Mouse (Mus musculus) spleen, adult 12 weeks (tissue): ENCODE results near the gene Lman1l.
A peak's percentile ranks its signal among the peaks of the same experiment; 100 is the strongest.

Experiments used
- DNase-seq: peaks from one replicate; pipeline ENCODE4 v3.0.0; 2022; ENCODE audit warnings: low spot score

Lman1l gene

DNA sequence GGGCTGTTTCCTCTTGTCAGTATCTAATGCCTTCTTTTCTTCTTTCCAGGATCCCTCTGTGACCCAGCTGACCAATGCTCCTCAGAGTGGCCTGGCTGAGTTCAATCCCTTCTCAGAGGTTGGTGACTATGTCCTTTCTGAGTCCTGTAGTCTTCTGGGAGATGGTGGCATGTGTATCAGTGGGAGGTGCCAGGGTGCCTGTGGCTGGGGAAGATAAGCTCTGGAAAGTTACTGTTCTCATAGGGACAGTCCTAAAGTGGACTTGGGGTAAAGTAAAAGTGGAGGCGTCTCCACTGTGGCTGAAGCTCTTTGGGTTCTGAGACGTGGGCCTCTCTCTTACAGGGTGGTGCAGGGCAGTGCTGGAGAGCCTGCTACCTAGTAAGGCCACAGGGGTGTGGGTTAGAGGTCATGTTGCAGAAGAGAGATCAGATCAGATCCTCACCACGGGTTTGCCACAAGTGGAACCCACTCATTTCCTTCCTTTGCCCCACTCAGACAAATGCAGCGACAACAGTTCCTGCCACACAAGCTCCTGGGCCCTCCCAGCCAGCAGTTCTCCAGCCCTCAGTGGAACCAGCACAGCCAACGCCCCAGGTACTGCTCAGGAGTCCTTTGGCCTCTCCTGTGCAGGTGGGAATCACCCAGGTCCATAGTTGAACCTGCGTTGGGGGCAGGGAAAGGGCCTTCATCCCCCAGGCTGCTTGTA, 43.3 kb downstream of the Lman1l start:
- DNase-seq = no peak

DNA sequence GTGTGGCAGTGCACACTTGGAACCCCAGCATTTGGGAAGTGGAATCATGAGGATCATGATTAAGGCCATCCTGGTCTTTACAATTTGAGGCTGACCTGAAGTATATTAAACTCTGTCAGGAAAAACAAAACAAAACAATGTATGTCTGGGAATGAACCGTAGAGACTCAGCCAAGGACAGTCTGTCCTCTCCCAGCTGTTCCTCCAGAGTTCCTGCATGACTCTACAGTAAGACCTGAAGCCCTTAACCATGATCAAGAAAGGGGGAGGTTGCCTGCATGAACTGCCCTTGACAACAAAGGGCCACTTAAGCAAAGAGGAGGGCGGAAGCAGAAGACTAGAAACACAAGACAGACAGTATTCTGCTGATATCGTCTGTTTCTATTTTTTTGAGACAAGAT, 45.0 kb downstream of the Lman1l start:
- no peak for DNase-seq

DNA sequence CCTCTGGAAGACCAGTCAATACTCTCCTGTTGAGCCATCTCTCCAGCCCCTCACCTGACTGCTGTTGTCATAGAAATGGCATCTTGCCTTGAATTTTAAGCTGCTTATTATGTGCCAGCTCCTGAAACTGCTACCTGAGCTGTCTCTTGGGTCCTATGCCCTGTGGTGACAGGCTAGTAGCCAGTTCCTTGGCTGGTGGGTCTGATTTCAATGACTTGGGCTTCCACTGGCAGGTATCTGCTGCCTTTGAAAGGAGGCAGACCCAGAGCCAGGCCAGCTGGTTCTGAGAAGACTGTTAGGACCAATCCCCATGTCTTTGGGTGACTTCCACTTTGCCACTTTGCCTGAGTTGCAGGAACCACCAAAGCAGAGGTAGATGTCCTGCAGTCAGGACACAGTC, 46.2 kb downstream of the Lman1l start:
- no peak for DNase-seq

DNA sequence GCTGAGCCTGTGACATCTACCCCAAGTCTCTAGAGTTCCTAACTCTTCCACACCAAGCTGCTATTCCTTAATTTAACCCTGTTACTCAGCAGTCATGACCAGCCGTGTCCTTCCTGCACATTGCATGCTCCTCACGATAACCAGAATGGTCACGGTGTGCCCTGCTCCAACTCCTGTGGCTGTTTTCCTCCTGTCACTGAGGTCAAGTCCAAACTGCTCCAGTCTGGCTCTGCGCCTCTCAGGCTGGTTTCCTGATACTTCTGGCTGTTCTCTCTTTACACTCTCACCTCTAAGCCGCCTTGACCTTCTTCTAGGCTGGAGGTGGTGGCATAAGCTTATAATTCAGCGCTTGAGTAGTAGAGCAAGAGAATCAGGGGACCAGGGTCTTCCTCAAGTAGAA, 52.1 kb downstream of the Lman1l start:
- no peak for DNase-seq

DNA sequence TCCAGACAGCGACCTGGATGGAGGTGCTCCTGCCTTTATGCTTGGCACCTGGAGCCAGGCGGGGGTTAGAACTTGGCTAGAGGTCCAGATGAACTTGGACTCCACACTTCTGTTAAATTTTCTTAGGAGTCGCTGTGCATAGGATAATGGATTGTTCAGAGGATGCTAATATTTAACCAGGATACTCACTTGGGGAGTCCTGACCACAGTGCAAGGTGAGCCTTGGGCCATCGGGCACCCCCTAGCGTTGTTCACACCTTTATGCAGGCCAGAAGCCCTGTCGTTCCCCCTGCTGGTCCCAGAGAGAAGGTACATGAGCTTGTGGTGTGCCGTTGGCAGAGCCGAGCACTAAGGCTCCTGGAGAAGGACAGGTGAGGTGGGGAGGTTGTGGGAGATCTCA, 53.7 kb downstream of the Lman1l start:
- DNase-seq = no peak

DNA sequence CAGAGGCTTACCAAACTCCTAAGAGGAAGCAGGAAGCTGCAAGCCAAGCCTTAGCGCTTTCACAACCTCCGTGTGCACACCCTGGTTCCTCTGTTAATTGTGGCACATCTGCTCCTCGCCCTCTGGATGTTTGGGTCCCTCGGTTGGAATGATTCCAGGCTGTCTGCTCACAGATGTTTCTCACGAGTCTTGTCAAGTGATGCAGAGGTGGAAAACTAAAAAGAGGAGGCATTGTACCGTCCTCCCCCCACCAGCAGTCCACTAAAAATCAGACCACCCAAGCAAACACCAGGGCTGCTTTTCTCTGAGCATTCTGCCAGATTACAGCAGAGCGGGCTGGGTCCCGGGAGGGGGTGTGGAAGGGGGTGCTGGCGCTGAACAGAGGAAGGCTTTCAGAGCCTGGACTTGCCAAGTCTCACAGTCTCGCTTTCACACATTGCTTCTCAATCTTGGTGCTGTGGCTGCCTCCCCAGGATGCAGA, 54.8 kb downstream of the Lman1l start:
- no peak for DNase-seq

DNA sequence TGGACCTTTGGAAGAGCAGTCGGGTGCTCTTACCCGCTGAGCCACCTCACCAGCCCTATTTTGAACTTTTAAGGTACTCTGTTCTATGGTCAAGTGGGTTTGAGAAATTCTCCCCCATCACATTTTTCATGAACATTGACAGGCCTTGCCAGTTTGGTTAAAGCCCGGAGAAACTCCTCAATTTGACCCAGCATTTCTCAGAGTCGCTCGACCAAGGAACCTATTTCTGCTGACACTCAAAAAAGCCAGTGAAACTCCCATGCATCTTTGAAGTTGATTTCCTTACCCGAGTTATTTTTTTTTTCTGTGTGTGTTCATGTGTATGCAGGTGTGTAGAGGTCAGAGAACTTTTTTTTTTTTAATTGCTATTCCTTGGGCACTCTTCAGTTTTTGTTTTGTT, 56.0 kb downstream of the Lman1l start:
- DNase-seq = no peak

DNA sequence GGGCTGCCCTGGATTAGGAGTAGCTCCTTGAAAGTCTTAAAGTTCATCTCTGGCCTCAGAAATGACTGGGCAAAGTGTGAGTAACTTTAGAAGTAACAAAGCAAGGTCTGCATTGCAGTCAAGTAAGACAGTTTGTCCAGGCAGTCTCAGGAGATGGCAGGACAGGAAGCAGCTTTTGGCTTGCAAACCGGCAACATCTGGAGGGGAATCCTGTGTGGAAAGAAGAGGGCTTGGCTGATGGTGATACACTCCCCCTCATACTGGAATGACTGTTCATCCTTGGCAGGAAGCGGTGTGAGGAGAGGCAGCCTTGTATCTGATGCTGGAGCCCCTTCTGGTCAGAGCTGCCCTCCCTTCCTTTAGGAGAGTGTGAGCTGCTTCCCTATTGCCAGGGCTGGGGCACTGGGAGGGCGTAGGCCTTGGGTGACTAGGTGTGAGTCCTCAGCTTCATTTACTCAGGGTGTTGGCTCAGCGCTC, 57.6 kb downstream of the Lman1l start:
- DNase-seq = no peak

DNA sequence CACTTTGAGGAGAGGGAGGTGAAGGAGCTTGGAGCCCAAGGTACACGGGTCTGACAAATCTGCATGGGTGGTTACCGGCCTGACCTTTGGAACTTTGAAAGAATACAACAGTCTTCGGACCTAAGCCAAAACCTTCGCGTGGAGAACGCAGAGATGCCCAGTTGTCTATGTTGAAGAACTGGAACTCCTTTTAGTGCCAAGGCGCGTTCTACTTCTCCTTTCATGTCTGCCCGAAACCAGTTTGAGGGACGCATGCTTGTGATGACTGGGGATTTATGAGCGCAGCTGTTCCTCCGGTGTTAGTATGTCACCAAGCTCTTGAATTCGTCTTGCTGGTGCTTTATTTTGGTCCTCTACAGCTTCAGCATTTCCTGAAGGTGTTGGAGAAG, 58.9 kb downstream of the Lman1l start:
- DNase-seq = no peak

DNA sequence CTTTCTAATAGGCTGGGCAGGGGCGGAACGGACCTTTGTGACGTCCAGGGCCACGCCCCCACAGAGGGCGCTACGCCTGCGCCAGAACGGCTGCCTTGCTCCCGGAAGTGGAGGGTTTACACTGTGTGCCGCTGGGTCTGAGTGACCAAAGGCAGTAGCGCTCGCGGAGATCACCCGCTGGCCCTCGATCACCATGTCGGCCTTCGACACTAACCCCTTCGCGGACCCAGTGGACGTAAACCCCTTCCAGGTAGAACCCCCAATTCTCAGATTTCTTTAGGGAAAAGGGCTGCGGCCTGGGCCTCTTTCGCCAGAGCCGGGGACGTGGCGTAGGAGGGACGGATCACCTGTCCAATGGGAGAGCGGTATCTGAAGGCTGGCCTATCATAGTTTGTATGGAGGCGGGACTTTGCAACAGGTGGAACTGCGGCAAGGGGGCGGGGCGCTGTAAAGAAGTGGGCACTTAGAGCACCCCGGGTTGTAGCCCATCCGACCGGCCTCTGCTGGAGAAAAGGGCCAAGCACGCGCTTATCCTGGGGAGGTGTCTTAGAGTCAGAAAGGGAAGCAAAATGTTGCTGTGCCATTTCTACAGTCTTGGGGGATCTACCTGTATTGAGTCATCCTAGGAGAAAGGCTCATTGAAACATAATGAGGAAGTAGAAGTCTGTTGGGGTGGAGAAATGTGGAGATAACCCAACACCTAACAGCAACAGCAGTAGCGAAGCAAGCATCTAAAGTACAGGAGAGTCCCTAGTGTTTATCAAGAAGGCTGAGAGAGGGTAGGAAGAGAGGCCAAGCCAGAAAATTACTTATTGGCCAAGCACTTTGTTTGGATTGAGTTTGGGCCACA, 59.5 kb downstream of the Lman1l start, which contains the start of gene Scamp2:
Gene Scamp2, plus strand, starts transcription at position 83 of the 850 bp plus-strand sequence.
- peak; percentile 93 for DNase-seq

DNA sequence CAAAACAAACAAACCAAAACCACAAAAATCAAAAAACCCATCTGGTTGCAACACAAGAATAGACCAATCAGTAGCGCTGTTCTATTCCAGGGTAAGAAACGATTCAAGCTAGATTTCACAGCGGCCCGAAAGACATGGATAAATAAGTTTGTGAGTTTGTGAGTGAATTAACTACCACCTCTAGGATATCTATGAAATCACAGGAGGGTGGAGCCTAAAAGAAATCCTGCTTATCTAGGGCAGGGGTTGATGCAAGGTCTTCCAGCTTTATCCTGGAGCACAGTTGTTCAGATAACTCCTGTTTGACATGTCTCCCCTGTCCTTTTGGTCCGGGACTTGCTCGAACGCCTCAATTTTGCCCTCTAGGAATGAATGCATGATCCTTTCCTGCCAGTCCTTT, 60.3 kb downstream of the Lman1l start:
- DNase-seq = no peak

DNA sequence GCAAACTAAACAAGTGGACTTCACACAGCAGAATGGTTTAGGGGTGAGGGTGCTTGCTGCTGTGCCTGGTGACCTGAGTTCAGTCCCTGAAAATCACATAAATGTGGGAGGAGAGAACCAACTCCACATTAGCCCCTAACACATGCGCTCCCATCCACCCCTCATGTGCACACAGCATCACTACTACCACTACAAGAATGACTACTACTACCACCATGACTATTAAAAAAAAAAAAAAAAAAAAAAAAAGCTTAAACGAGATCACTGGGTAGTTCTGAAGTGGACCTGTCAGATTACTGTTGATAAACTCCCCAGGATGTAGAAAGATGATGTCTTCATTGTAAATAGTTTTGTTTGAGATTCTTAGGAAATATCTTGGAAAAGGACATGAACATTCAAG, 61.0 kb downstream of the Lman1l start:
- no peak for DNase-seq

DNA sequence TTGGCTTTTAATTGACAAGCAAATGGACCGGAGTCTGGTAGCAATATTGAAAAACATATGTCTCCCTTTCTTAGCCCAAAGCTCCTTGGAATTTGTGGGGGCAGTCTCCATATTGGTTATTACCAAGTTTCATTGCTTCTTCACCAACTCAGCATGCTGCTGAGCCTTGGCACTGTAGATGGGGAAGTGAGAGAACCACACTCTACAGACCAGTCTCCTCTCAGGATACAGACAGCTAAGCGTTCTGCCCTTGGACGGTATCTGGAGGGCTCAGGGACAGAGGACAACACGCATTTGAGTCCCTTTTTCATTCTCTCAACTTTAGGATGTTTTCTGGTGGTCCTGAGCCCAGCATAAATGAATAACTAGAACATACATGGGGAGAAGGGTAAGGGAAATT, 61.9 kb downstream of the Lman1l start:
- no peak for DNase-seq

DNA sequence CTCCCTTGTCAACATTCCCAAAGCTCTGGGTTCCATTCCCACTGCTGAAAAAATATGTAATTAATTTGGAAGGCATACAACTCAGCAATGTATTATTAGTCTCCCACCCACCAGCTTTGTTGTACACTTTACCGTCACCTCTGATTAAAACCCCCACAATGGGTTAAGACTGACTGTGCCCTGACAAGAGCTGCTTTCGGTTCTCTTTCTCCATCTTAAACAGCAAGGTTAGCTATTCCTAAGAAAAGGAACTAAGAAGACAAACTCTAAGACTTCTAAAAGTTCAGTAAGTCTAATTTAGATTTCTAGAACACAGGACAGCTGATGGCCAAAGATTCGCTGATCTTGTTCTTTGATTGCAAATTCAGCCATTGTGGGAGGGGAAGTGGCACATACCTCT, 63.4 kb downstream of the Lman1l start:
- no peak for DNase-seq
